Mouse (Mus musculus) common myeloid progenitor, adult 5-6 weeks (primary cell): ENCODE results near the gene Cep135. TPM values are rescaled to one million over a fixed set of nuclear protein-coding genes. Genes with fewer than 3 reads are reported as not detected.

Source experiments
- ATAC-seq: replicated peaks from 2 replicates; pipeline ENCODE4 v1.8.0; 2016; ENCODE audit warnings: low read depth, mild to moderate bottlenecking, moderate TSS enrichment, inconsistent platforms; ENCODE audit not compliant: poor library complexity, severe bottlenecking
- total RNA-seq: library from RNA; stranded (forward); fragments of 200-1000, 187-1606 nt; gene quantifications from 2 replicates; pipeline ENCODE4 v1.2.3, GENCODE M21; 2017

Gene Cep135
- 17.0 and 21.8 TPM in 2 replicates for total RNA-seq

- peak; percentile 89 for ATAC-seq
Measured at GRCm38 (mm10) chr5:76588551-76589283, at the start of gene Cep135. Cep135 (plus strand) TSS chr5:76588698.

- ATAC-seq = no peak
Measured at GRCm38 (mm10) chr5:76540181-76540580, 48.3 kb upstream of the Cep135 start.

- ATAC-seq = 0 out of 2 replicates have a peak, but pooled peaks have one; percentile 42
Measured at GRCm38 (mm10) chr5:76540842-76541241, 47.7 kb upstream of the Cep135 start.

GRCm38 (mm10) chr5:76543200-76543599 is 45.3 kb upstream of the Cep135 start:
- ATAC-seq = no peak

- ATAC-seq = no peak
Measured at GRCm38 (mm10) chr5:76550426-76550825, 38.1 kb upstream of the Cep135 start.

GRCm38 (mm10) chr5:76565321-76565720 is 23.2 kb upstream of the Cep135 start:
- ATAC-seq = peak; percentile 100

- no peak for ATAC-seq
Measured at GRCm38 (mm10) chr5:76574251-76574650, 14.2 kb upstream of the Cep135 start.

GRCm38 (mm10) chr5:76577026-76577425 is 11.5 kb upstream of the Cep135 start:
- ATAC-seq = no peak

GRCm38 (mm10) chr5:76585378-76585777 is 3.1 kb upstream of the Cep135 start:
- ATAC-seq = no peak

- ATAC-seq = no peak
Measured at GRCm38 (mm10) chr5:76589311-76589710, 813 bp downstream of the Cep135 start.

GRCm38 (mm10) chr5:76590009-76590408 is 1.5 kb downstream of the Cep135 start:
- ATAC-seq = no peak

GRCm38 (mm10) chr5:76591885-76592284 is 3.4 kb downstream of the Cep135 start:
- no peak for ATAC-seq

GRCm38 (mm10) chr5:76609702-76610370 is 21.3 kb downstream of the Cep135 start:
- no peak for ATAC-seq

- ATAC-seq = no peak
Measured at GRCm38 (mm10) chr5:76612867-76613499, 24.5 kb downstream of the Cep135 start.

GRCm38 (mm10) chr5:76615276-76615675 is 26.8 kb downstream of the Cep135 start:
- ATAC-seq = no peak

- ATAC-seq = no peak
Measured at GRCm38 (mm10) chr5:76616196-76616747, 27.8 kb downstream of the Cep135 start.

- no peak for ATAC-seq
Measured at GRCm38 (mm10) chr5:76618750-76619149, 30.3 kb downstream of the Cep135 start.

GRCm38 (mm10) chr5:76623759-76624158 is 35.3 kb downstream of the Cep135 start:
- no peak for ATAC-seq

- ATAC-seq = peak; percentile 45; the same call in 1 of the 2 replicates
Measured at GRCm38 (mm10) chr5:76627770-76628169, 39.3 kb downstream of the Cep135 start.

GRCm38 (mm10) chr5:76634012-76634411 is 45.5 kb downstream of the Cep135 start:
- no peak for ATAC-seq

GRCm38 (mm10) chr5:76635592-76635991 is 47.1 kb downstream of the Cep135 start:
- ATAC-seq = no peak
